19 mouse cellular contexts compared by ENCODE assay signal in genomic region chr2:91110429-91110828, GRCm38 (mm10). TPM values are rescaled to one million over a fixed set of nuclear protein-coding genes. Genes with fewer than 3 reads are reported as not detected.
DNase-seq lines count a peak whose midpoint lies in the region; ATAC-seq and TF ChIP-seq lines count a peak whose summit lies in the region.
"Had no signal": no experiment of that assay in that cellular context is flagged by ENCODE, and none has a peak within 500 bp of the region (broad histone marks: within the 10 kb centered on the region; RNA-seq: fewer than 3 reads in every experiment).

No protein-coding gene starts in this region.

- H3K4me2 ChIP-seq in heart, postnatal 0 days (ENCODE audit: low read depth, low read length) = no peak overlapping the region
- H3K4me2 ChIP-seq in liver, postnatal 0 days (ENCODE audit: low read depth, low read length) = no peak overlapping the region
- no peak overlapping the region for H3K4me2 ChIP-seq in liver, embryonic 11.5 days
- no peak overlapping the region for H3K4me2 ChIP-seq in forebrain, embryonic 16.5 days (ENCODE audit: low read length)
- H3K4me2 ChIP-seq: forebrain, embryonic 13.5 days; heart, embryonic 15.5 days; limb, embryonic 13.5 days; midbrain, embryonic 11.5 days had no signal

- no peak for DNase-seq in heart, postnatal 0 days (ENCODE audit: low spot score)
- no peak for DNase-seq in heart, adult 8-10 months (ENCODE audit: low spot score)
- DNase-seq in liver, postnatal 0 days = no peak
- no peak for DNase-seq in liver, embryonic 11.5 days (ENCODE audit: low spot score)
- DNase-seq in ES-E14 (ENCODE audit: low read depth, low spot score) = peak; percentile 74
- DNase-seq in splenic B cell, adult 2 months (ENCODE audit: low read depth, low spot score) = peak; percentile 21
- DNase-seq in embryo, embryonic 10 days (ENCODE audit: low spot score) = no peak
- DNase-seq: cerebellum, adult 9-10 months; gastrocnemius, postnatal 14 days; heart, adult 2 months; kidney, postnatal 4 days; right cerebral cortex, adult 18-20 months; thymus, postnatal 25 days had no signal

- H3K36me3 ChIP-seq in heart, postnatal 0 days (replicated peaks; ENCODE audit: control insufficient read depth, insufficient read depth, low read length) = no peaks in the 10 kb centered on the region
- peaks cover 3% of the 10 kb centered on the region; the same call in 1 of the 2 replicates for H3K36me3 ChIP-seq in liver, postnatal 0 days (replicated peaks; ENCODE audit: insufficient read depth, low read length)
- no peaks in the 10 kb centered on the region for H3K36me3 ChIP-seq in liver, embryonic 11.5 days (ENCODE audit: control insufficient read depth, insufficient read depth, low read length)
- H3K36me3 ChIP-seq in ES-E14 (ENCODE audit: control insufficient read depth, insufficient read depth, low read length, poor library complexity, severe bottlenecking) = no peaks in the 10 kb centered on the region
- H3K36me3 ChIP-seq in splenic B cell, adult 2 months (ENCODE audit: control insufficient read depth, insufficient read depth, low read length, poor library complexity, severe bottlenecking) = peaks cover 22% of the 10 kb centered on the region
- H3K36me3 ChIP-seq in forebrain, embryonic 16.5 days (ENCODE audit: control insufficient read depth, insufficient read depth) = no peaks in the 10 kb centered on the region
- H3K36me3 ChIP-seq: heart, embryonic 15.5 days; limb, embryonic 13.5 days had no signal

- no peak overlapping the region for H3K9ac ChIP-seq in heart, postnatal 0 days (replicated peaks; ENCODE audit: low read depth, low read length)
- no peak overlapping the region for H3K9ac ChIP-seq in liver, postnatal 0 days (replicated peaks)
- H3K9ac ChIP-seq in liver, embryonic 11.5 days (ENCODE audit: low read depth, low read length) = no peak overlapping the region
- H3K9ac ChIP-seq in ES-E14 (ENCODE audit: insufficient read depth, low read depth, low read length, poor library complexity, severe bottlenecking) = no peak overlapping the region
- no peak overlapping the region for H3K9ac ChIP-seq in forebrain, embryonic 16.5 days (replicated peaks; ENCODE audit: low read depth, low read length)
- H3K9ac ChIP-seq: forebrain, embryonic 13.5 days; heart, embryonic 15.5 days; limb, embryonic 13.5 days had no signal

- ATAC-seq in heart, postnatal 0 days (ENCODE audit: insufficient read depth, low read depth) = no peak
- no peak for ATAC-seq in liver, postnatal 0 days
- no peak for ATAC-seq in liver, embryonic 11.5 days (replicated peaks; ENCODE audit: low FRiP score)
- no peak for ATAC-seq in forebrain, embryonic 16.5 days
- ATAC-seq: forebrain, embryonic 13.5 days had no signal

- H3K4me1 ChIP-seq in heart, postnatal 0 days (ENCODE audit: control insufficient read depth, insufficient read depth) = peaks cover 7% of the 10 kb centered on the region; the same call in 1 of the 2 replicates
- peaks cover 23% of the 10 kb centered on the region for H3K4me1 ChIP-seq in liver, postnatal 0 days (ENCODE audit: insufficient read depth)
- H3K4me1 ChIP-seq in liver, embryonic 11.5 days (replicated peaks; ENCODE audit: control insufficient read depth, insufficient read depth, low read length) = peaks cover 39% of the 10 kb centered on the region
- H3K4me1 ChIP-seq in ES-E14 (ENCODE audit: control insufficient read depth in 2 of 2, insufficient read depth in 2 of 2, low read length in 2 of 2, poor library complexity in 1 of 2) = peaks cover 0 to 9% of the 10 kb centered on the region in 2 experiments; a peak in 2 of 4 replicates
- peaks cover 5% of the 10 kb centered on the region for H3K4me1 ChIP-seq in forebrain, embryonic 16.5 days (replicated peaks; ENCODE audit: control insufficient read depth, insufficient read depth, low read length)

- WGBS in heart, postnatal 0 days = 78% methylated on average over 6 of the region's 6 CpGs
- WGBS in liver, postnatal 0 days (ENCODE audit: insufficient replicate concordance) = 84% methylated on average over 6 of the region's 6 CpGs
- 80% methylated on average over 6 of the region's 6 CpGs for WGBS in liver, embryonic 11.5 days
- WGBS in forebrain, embryonic 16.5 days = 77% methylated on average over 6 of the region's 6 CpGs

- H3K27me3 ChIP-seq in heart, postnatal 0 days (ENCODE audit: control insufficient read depth, insufficient read depth, low read length) = no peaks in the 10 kb centered on the region
- no peaks in the 10 kb centered on the region for H3K27me3 ChIP-seq in liver, postnatal 0 days (ENCODE audit: insufficient read depth, low read length)
- no peaks in the 10 kb centered on the region for H3K27me3 ChIP-seq in liver, embryonic 11.5 days (replicated peaks; ENCODE audit: control insufficient read depth, insufficient read depth, low read length)
- no peaks in the 10 kb centered on the region for H3K27me3 ChIP-seq in splenic B cell, adult 2 months (ENCODE audit: control insufficient read depth, insufficient read depth, low read length, poor library complexity, severe bottlenecking)
- 0 out of 2 replicates have a peak, but pooled peaks cover 2% of the 10 kb centered on the region for H3K27me3 ChIP-seq in forebrain, embryonic 16.5 days (replicated peaks; ENCODE audit: control insufficient read depth, insufficient read depth, low read length)
- H3K27me3 ChIP-seq: heart, embryonic 15.5 days; limb, embryonic 13.5 days had no signal

- TF ChIP-seq EP300 in heart, postnatal 0 days (IDR thresholded peaks at IDR 0.05; ENCODE audit: low read depth) = no peak
- TF ChIP-seq EP300 in liver, postnatal 0 days (IDR thresholded peaks at IDR 0.05; ENCODE audit: low read depth) = no peak

- peak; percentile 12; the same call in 1 of the 2 replicates for TF ChIP-seq CTCF in heart, postnatal 0 days (IDR thresholded peaks at IDR 0.05; ENCODE audit: low read depth)
- TF ChIP-seq CTCF in liver, postnatal 0 days (IDR thresholded peaks at IDR 0.05; ENCODE audit: low read depth) = peak; percentile 40; the same call in 1 of the 2 replicates

- H3K27ac ChIP-seq in heart, postnatal 0 days (ENCODE audit: low read depth) = no peak overlapping the region
- peak overlapping the region; percentile 55; the same call in 1 of the 2 replicates for H3K27ac ChIP-seq in liver, postnatal 0 days (ENCODE audit: low read depth)
- no peak overlapping the region for H3K27ac ChIP-seq in liver, embryonic 11.5 days (ENCODE audit: low read depth, low read length)
- H3K27ac ChIP-seq in ES-E14 (ENCODE audit: insufficient read depth, low read depth, low read length, poor library complexity, severe bottlenecking) = no peak overlapping the region
- H3K27ac ChIP-seq in forebrain, embryonic 16.5 days (ENCODE audit: low read length) = no peak overlapping the region
- H3K27ac ChIP-seq: forebrain, embryonic 13.5 days; heart, adult 2 months; heart, embryonic 15.5 days; limb, embryonic 13.5 days had no signal

- H3K9me3 ChIP-seq in heart, postnatal 0 days (replicated peaks; ENCODE audit: control insufficient read depth, low read length) = no peaks in the 10 kb centered on the region
- no peaks in the 10 kb centered on the region for H3K9me3 ChIP-seq in liver, postnatal 0 days (ENCODE audit: low read length)
- no peaks in the 10 kb centered on the region for H3K9me3 ChIP-seq in liver, embryonic 11.5 days (ENCODE audit: control insufficient read depth, low read length)
- H3K9me3 ChIP-seq in ES-E14 (ENCODE audit: control insufficient read depth, insufficient read depth, low read depth, low read length) = no peaks in the 10 kb centered on the region
- H3K9me3 ChIP-seq in forebrain, embryonic 16.5 days (ENCODE audit: control insufficient read depth, low read length) = no peaks in the 10 kb centered on the region
- H3K9me3 ChIP-seq: forebrain, embryonic 13.5 days; heart, embryonic 15.5 days; limb, embryonic 13.5 days had no signal

- in situ Hi-C loops in ES-E14 (cut with MboI; ENCODE audit: low sequenced_read_pairs in 2 of 2, unreplicated experiment in 2 of 2) = loop anchor here in 1 of 2 experiments (10.0 to 25.0 kb wide), 2 partner anchors 124 to 377 kb away; partner anchors contain the start of gene Ddb2

- H3K4me3 ChIP-seq in heart, postnatal 0 days (ENCODE audit: low read depth, low read length) = no peak overlapping the region
- no peak overlapping the region for H3K4me3 ChIP-seq in liver, postnatal 0 days (ENCODE audit: low read depth, low read length)
- no peak overlapping the region for H3K4me3 ChIP-seq in liver, embryonic 11.5 days (ENCODE audit: low read depth, low read length)
- no peak overlapping the region for H3K4me3 ChIP-seq in ES-E14 (ENCODE audit: insufficient read depth in 1 of 2, low read depth in 1 of 2, low read length in 2 of 2, poor library complexity in 1 of 2, severe bottlenecking in 1 of 2)
- H3K4me3 ChIP-seq in forebrain, embryonic 16.5 days (replicated peaks; ENCODE audit: low read length) = no peak overlapping the region
- H3K4me3 ChIP-seq: forebrain, embryonic 13.5 days; heart, adult 2 months; heart, embryonic 15.5 days; limb, embryonic 13.5 days had no signal

RNA-seq across cellular contexts. Expression of gene Mybpc3, which starts 7.5 kb away (rescaled TPM):
- 2,256 and 2,313 TPM in 2 replicates for total RNA-seq in heart, postnatal 0 days (2014; rRNA removed; ENCODE audit: low replicate concordance)
- 1,065 and 1,207 TPM in 2 replicates for polyA plus RNA-seq in heart, postnatal 0 days (2015; fragmentation: Nextera tagmentation; extraction: Ambion mirVana)
- total RNA-seq in heart, adult 8-10 months (2022) = 1,000 to 10,000 TPM; 1,514 to 2,177 (median 1,722) TPM
- 0.04 TPM in 2 replicates for polyA plus RNA-seq in liver, postnatal 0 days (2015; fragmentation: Nextera tagmentation; extraction: Ambion mirVana)
- polyA plus RNA-seq in liver, embryonic 11.5 days (2014; fragmentation: Nextera tagmentation; extraction: Ambion mirVana) = 1.2 and 5.0 TPM in 2 replicates
- 0.62 and 0.90 TPM in 2 replicates for total RNA-seq in ES-E14 (2012; rRNA removed)
- polyA plus RNA-seq in forebrain, embryonic 16.5 days (2015; fragmentation: Nextera tagmentation; extraction: Ambion mirVana) = not detected in 2 replicates
- polyA plus RNA-seq: forebrain, embryonic 13.5 days; kidney, embryonic 14.5 days; limb, embryonic 13.5 days; midbrain, embryonic 11.5 days had no signal

RNA-seq across cellular contexts. Expression of gene Spi1, which starts 28.2 kb away (rescaled TPM):
- 2.5 and 21.3 TPM in 2 replicates for total RNA-seq in heart, postnatal 0 days (2014; rRNA removed; ENCODE audit: low replicate concordance)
- polyA plus RNA-seq in heart, postnatal 0 days (2015; fragmentation: Nextera tagmentation; extraction: Ambion mirVana) = 3.1 and 3.2 TPM in 2 replicates
- 1 to 10 TPM; 2.8 to 6.1 (median 3.2) TPM for total RNA-seq in heart, adult 8-10 months (2022)
- 31.7 and 35.5 TPM in 2 replicates for polyA plus RNA-seq in liver, postnatal 0 days (2015; fragmentation: Nextera tagmentation; extraction: Ambion mirVana)
- 19.5 and 22.7 TPM in 2 replicates for polyA plus RNA-seq in liver, embryonic 11.5 days (2014; fragmentation: Nextera tagmentation; extraction: Ambion mirVana)
- 0.31 and 0.32 TPM in 2 replicates for total RNA-seq in ES-E14 (2012; rRNA removed)
- polyA plus RNA-seq in forebrain, embryonic 16.5 days (2015; fragmentation: Nextera tagmentation; extraction: Ambion mirVana) = 1.7 and 1.9 TPM in 2 replicates

RNA-seq across cellular contexts. Expression of gene Slc39a13, which starts 40.2 kb away (rescaled TPM):
- 67.0 and 105 TPM in 2 replicates for total RNA-seq in heart, postnatal 0 days (2014; rRNA removed; ENCODE audit: low replicate concordance)
- polyA plus RNA-seq in heart, postnatal 0 days (2015; fragmentation: Nextera tagmentation; extraction: Ambion mirVana) = 37.9 and 40.8 TPM in 2 replicates
- total RNA-seq in heart, adult 8-10 months (2022) = 10 to 100 TPM; 19.0 to 26.0 (median 23.6) TPM
- polyA plus RNA-seq in liver, postnatal 0 days (2015; fragmentation: Nextera tagmentation; extraction: Ambion mirVana) = 7.2 TPM in 2 replicates
- polyA plus RNA-seq in liver, embryonic 11.5 days (2014; fragmentation: Nextera tagmentation; extraction: Ambion mirVana) = 19.6 and 20.0 TPM in 2 replicates
- total RNA-seq in ES-E14 (2012; rRNA removed) = 18.3 and 20.1 TPM in 2 replicates
- polyA plus RNA-seq in forebrain, embryonic 16.5 days (2015; fragmentation: Nextera tagmentation; extraction: Ambion mirVana) = 23.1 and 33.3 TPM in 2 replicates

RNA-seq across cellular contexts. Expression of gene Psmc3, which starts 56.6 kb away (rescaled TPM):
- 172 and 264 TPM in 2 replicates for total RNA-seq in heart, postnatal 0 days (2014; rRNA removed; ENCODE audit: low replicate concordance)
- polyA plus RNA-seq in heart, postnatal 0 days (2015; fragmentation: Nextera tagmentation; extraction: Ambion mirVana) = 296 and 300 TPM in 2 replicates
- total RNA-seq in heart, adult 8-10 months (2022) = 100 to 1,000 TPM; 192 to 274 (median 220) TPM
- 109 and 112 TPM in 2 replicates for polyA plus RNA-seq in liver, postnatal 0 days (2015; fragmentation: Nextera tagmentation; extraction: Ambion mirVana)
- 324 and 347 TPM in 2 replicates for polyA plus RNA-seq in liver, embryonic 11.5 days (2014; fragmentation: Nextera tagmentation; extraction: Ambion mirVana)
- 226 and 262 TPM in 2 replicates for total RNA-seq in ES-E14 (2012; rRNA removed)
- 236 and 238 TPM in 2 replicates for polyA plus RNA-seq in forebrain, embryonic 16.5 days (2015; fragmentation: Nextera tagmentation; extraction: Ambion mirVana)

Comparison
In these comparisons a context has a peak if more than half of its experiments do, and no peak if none do; other contexts are left out.
1. DNase-seq: peak in ES-E14 (single experiment) and splenic B cell, adult 2 months (single experiment); none in heart, postnatal 0 days (single experiment), heart, adult 8-10 months (single experiment), liver, postnatal 0 days (single experiment), liver, embryonic 11.5 days (single experiment) and embryo, embryonic 10 days (single experiment).
2. RNA of gene Mybpc3, which starts 7.5 kb away (polyA plus RNA-seq): 1,065 to 1,207 TPM in heart, postnatal 0 days; 1.2 to 5.0 TPM in liver, embryonic 11.5 days, 0.04 TPM in liver, postnatal 0 days and not detected in forebrain, embryonic 16.5 days; every median in the first group is over 100 times any median in the second.